Mouse (Mus musculus): Measurements from ENCODE around the gene Syt14. TPM values are rescaled to one million over a fixed set of nuclear protein-coding genes. Genes with fewer than 3 reads are reported as not detected.
A peak's percentile ranks its signal among the peaks of the same experiment; 100 is the strongest.

Syt14 gene
- polyA plus RNA-seq, 1 experiment: 1.7 TPM

DNA sequence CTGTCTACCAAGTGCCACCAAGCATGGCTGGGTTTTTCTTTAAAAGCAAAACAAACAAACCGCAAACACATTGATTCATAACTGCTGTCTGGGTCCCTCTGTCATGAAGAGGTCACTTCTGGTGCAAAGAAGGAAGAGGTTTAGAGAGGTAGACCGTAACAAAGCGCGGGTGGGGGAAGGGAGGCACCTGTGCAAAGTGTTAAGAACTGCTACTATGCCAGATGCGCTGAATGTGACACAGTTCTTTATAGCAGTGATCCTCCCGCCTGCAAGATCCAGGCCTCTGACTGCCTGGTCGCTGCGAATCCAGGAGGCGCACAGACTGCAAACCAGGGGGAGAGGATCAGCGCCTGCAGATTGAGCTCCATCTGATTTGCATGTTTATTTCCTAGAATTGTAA lies 179.2 kb downstream of the Syt14 start:
- peaks cover 3% of the 10 kb centered on the region for H3K4me1 ChIP-seq (ENCODE audit: control insufficient read depth, insufficient read depth, low read length)
- H3K27me3 ChIP-seq (replicated peaks; ENCODE audit: control insufficient read depth, insufficient read depth, low read length): no peaks in the 10 kb centered on the region
- no peak overlapping the region for H3K27ac ChIP-seq (ENCODE audit: insufficient read depth, low read depth, low read length)
- TF ChIP-seq CTCF (conservative IDR thresholded peaks at IDR 0.05; ENCODE audit: insufficient read depth, insufficient read length, low read depth, low read length) (no peak), POLR2A (IDR thresholded peaks at IDR 0.05; ENCODE audit: low read depth, low read length) (no peak)
- no peak overlapping the region for H3K4me3 ChIP-seq (ENCODE audit: insufficient read depth, low read depth, low read length)
- no peaks in the 10 kb centered on the region for H3K36me3 ChIP-seq (ENCODE audit: control insufficient read depth, insufficient read depth, low read length)
- WGBS: 68% methylated on average over 10 of the region's 10 CpGs
- no peak for DNase-seq

DNA sequence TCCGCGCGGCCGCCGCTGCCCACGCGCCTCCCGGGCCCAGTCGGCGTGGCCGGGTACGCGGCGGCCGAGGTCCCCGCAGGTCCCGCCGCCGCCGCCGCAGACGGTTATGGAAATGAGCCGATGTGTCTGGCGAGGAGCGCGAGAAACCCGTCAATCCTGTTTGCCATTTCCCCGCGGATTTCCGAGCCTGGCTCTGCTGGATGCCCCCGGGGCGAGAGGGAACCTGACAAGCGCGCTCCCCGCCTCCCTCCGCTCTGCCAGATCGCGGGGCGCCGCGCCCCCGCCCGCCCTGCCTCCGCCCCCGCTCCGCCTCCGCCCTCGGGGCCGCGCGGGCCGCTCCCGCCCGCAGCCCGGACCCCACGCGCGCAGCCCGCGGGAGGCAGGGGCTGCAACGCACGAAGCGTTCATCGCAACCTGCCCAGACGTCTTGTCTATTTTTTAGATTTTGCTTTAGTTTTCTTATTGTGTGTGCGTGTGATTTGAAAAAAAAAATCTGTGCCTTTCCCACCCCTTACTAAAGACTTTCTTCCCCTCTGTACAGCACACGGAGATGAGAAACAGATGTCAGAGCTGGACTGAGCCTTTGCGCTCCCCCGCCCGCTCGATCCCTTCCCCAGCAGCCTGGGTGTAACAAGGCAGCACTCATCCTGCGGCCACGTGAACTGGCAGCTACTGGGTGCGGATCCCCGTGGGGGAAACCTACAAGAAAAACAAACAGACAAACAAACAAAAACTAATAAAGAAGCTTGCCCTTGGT lies 179.9 kb downstream of the Syt14 start, which contains the start of gene Sertad4:
TSS of gene Sertad4 (minus strand) at position 283 of the 757 bp plus-strand sequence.
- no peak for TF ChIP-seq CTCF (conservative IDR thresholded peaks at IDR 0.05; ENCODE audit: insufficient read depth, insufficient read length, low read depth, low read length)
- TF ChIP-seq POLR2A (IDR thresholded peaks at IDR 0.05; ENCODE audit: low read depth, low read length): no peak
- peaks cover 3% of the 10 kb centered on the region for H3K4me1 ChIP-seq (ENCODE audit: control insufficient read depth, insufficient read depth, low read length)
- H3K36me3 ChIP-seq (ENCODE audit: control insufficient read depth, insufficient read depth, low read length): no peaks in the 10 kb centered on the region
- peak within 1 kb of the TSS; percentile 71 for H3K4me3 ChIP-seq (ENCODE audit: insufficient read depth, low read depth, low read length)
- H3K27me3 ChIP-seq (replicated peaks; ENCODE audit: control insufficient read depth, insufficient read depth, low read length): no peaks in the 10 kb centered on the region
- H3K27ac ChIP-seq (ENCODE audit: insufficient read depth, low read depth, low read length): no peak within 1 kb of the TSS
- DNase-seq: peak; percentile 74
- WGBS: 2% methylated on average over 75 of the region's 75 CpGs

DNA sequence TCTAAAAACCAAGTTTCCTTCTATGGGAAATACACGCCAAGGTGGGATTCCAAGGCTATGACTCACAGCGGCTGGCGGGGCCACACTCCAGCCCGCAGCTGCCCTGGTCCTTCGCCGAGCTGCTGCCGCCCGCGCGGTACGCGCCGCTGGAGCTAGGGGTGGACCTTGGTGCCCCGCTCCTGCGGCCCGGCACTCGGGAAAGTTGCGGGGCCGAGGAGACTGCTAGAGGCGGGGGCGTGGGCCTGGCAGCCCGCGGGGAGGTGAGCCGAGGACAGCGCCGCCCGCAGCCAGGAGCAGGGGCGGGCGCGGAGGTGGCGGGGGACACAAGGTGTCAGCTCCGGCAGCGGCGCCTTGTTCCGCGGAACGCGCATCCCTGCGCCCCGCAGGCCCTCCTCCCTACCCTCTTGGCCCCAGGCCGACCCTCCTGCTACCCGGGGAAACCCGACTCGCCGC lies 180.7 kb downstream of the Syt14 start:
- peaks cover 3% of the 10 kb centered on the region for H3K4me1 ChIP-seq (ENCODE audit: control insufficient read depth, insufficient read depth, low read length)
- H3K27me3 ChIP-seq (replicated peaks; ENCODE audit: control insufficient read depth, insufficient read depth, low read length): no peaks in the 10 kb centered on the region
- peak; percentile 45 for DNase-seq
- H3K36me3 ChIP-seq (ENCODE audit: control insufficient read depth, insufficient read depth, low read length): no peaks in the 10 kb centered on the region
- H3K27ac ChIP-seq (ENCODE audit: insufficient read depth, low read depth, low read length): no peak overlapping the region
- TF ChIP-seq POLR2A (IDR thresholded peaks at IDR 0.05; ENCODE audit: low read depth, low read length): no peak
- no peak for TF ChIP-seq CTCF (conservative IDR thresholded peaks at IDR 0.05; ENCODE audit: insufficient read depth, insufficient read length, low read depth, low read length)
- 2% methylated on average over 38 of the region's 45 CpGs for WGBS
- peak overlapping the region; percentile 71 for H3K4me3 ChIP-seq (ENCODE audit: insufficient read depth, low read depth, low read length)

DNA sequence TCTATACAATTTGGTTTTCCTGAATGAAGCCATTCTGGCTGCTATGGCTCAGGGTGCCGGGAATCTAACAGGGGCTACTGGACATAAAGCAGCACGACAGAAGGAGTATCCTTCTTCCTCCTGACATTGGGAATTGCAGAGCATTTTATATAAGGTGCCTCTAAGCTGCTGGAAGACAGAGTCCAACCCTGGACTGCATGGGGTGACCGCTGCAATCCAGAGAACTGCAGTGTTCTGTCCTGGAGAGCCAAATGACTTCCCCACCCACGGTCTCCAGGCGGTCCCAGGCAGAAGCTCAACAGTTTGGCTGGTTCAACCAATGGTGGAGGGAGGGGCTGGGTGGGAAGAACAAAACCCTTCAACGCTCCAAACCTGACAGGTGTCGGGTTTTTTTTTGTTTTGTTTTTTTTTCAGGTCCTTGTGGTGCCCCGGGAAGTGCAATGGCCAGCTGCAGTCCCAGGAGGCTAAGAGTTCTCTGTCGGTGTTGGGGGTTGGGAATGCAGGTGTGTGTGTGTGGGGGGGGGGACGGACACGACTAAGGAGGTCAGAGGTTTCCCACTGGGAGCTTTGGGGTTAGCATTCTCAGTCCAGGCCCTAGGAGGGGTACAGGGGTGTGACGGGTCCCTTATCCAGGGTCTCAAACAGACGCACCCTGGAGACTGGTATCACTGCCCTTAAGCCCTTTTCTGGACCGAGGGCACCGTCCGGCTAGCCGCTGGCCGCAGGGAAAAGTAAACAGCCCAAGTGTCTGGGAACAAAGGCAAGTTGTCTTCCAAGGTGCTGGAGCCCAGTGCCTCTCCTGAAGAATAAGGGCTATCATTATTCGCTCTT lies 181.4 kb downstream of the Syt14 start:
- DNase-seq: no peak
- 29% methylated on average over 19 of the region's 19 CpGs for WGBS
- no peaks in the 10 kb centered on the region for H3K36me3 ChIP-seq (ENCODE audit: control insufficient read depth, insufficient read depth, low read length)
- H3K4me1 ChIP-seq (ENCODE audit: control insufficient read depth, insufficient read depth, low read length): peaks cover 3% of the 10 kb centered on the region
- H3K4me3 ChIP-seq (ENCODE audit: insufficient read depth, low read depth, low read length): peak overlapping the region; percentile 71
- no peaks in the 10 kb centered on the region for H3K27me3 ChIP-seq (replicated peaks; ENCODE audit: control insufficient read depth, insufficient read depth, low read length)
- no peak overlapping the region for H3K27ac ChIP-seq (ENCODE audit: insufficient read depth, low read depth, low read length)
- no peak for TF ChIP-seq POLR2A (IDR thresholded peaks at IDR 0.05; ENCODE audit: low read depth, low read length)
- no peak for TF ChIP-seq CTCF (conservative IDR thresholded peaks at IDR 0.05; ENCODE audit: insufficient read depth, insufficient read length, low read depth, low read length)

DNA sequence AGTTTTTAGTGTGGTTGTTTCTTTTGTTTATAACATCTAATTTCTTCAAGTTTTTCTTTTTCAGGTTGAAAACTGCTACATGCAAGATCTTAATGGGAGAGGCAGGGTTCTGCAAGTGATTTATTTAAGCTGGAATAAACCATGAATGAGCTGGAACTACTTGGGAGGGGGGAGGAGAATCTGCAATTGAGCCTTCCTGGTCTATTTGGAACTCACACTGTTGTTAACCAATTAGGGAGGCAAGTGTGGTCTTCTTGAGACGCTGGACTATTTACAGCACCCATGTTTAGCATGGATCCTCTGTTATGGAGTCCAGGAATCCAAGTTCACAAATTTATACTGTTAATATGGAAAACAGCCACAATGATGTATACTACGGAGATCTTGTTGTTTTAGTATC lies 182.1 kb downstream of the Syt14 start:
- no peak for TF ChIP-seq CTCF (conservative IDR thresholded peaks at IDR 0.05; ENCODE audit: insufficient read depth, insufficient read length, low read depth, low read length)
- TF ChIP-seq POLR2A (IDR thresholded peaks at IDR 0.05; ENCODE audit: low read depth, low read length): no peak
- no peak for DNase-seq

DNA sequence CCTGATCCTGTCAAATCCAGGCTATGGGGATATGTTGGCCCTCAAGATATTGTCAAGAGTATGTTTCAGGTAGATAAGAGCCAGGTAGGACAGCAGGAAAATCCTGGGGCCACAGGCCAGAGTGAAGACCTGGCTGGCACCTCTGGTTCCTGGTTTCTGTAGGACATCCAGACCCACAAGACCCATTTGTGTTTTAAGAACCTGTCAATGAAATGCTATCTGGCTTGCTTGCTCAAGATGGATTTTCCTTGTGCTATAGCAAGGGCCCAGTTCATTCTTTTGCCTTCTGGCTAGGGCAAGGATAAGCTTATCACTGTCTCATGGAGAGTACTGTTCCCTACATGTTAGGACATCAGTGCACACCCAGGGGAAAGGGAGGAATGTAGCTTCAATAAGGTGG lies 183.5 kb downstream of the Syt14 start:
- no peaks in the 10 kb centered on the region for H3K36me3 ChIP-seq (ENCODE audit: control insufficient read depth, insufficient read depth, low read length)
- H3K27me3 ChIP-seq (replicated peaks; ENCODE audit: control insufficient read depth, insufficient read depth, low read length): no peaks in the 10 kb centered on the region
- H3K27ac ChIP-seq (ENCODE audit: insufficient read depth, low read depth, low read length): no peak overlapping the region
- no peak for DNase-seq
- no peak for TF ChIP-seq POLR2A (IDR thresholded peaks at IDR 0.05; ENCODE audit: low read depth, low read length)
- TF ChIP-seq CTCF (conservative IDR thresholded peaks at IDR 0.05; ENCODE audit: insufficient read depth, insufficient read length, low read depth, low read length): no peak
- no peak overlapping the region for H3K4me3 ChIP-seq (ENCODE audit: insufficient read depth, low read depth, low read length)
- peaks cover 3% of the 10 kb centered on the region for H3K4me1 ChIP-seq (ENCODE audit: control insufficient read depth, insufficient read depth, low read length)

More for the DNA sequence above, 182.1 kb downstream of the Syt14 start:
- no peak overlapping the region for H3K4me3 ChIP-seq (ENCODE audit: insufficient read depth, low read depth, low read length)
- H3K27ac ChIP-seq (ENCODE audit: insufficient read depth, low read depth, low read length): no peak overlapping the region
- peaks cover 3% of the 10 kb centered on the region for H3K4me1 ChIP-seq (ENCODE audit: control insufficient read depth, insufficient read depth, low read length)
- H3K36me3 ChIP-seq (ENCODE audit: control insufficient read depth, insufficient read depth, low read length): no peaks in the 10 kb centered on the region
- H3K27me3 ChIP-seq (replicated peaks; ENCODE audit: control insufficient read depth, insufficient read depth, low read length): no peaks in the 10 kb centered on the region
- WGBS: 90% methylated on average over 2 of the region's 2 CpGs

DNA sequence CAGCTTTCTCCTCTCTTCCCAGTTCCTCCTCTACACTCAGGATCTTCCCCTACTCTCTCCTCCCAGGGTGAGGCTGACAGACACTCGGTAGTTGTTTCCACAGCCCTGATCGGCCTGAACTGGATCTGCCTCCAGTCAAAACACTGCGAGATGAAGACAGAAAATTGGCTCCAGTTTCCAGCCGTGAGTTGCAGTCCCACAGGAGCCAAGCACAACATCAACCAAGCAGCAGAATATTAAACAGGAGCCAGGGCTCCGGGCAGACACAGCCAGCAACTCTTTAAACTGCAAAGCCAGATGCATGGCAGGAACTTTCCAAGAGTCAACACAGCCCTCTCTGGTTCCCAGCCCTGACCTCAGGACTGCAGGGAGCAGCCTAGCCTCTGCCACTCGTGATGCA lies 183.9 kb downstream of the Syt14 start:
- TF ChIP-seq POLR2A (IDR thresholded peaks at IDR 0.05; ENCODE audit: low read depth, low read length): no peak
- no peak for TF ChIP-seq CTCF (conservative IDR thresholded peaks at IDR 0.05; ENCODE audit: insufficient read depth, insufficient read length, low read depth, low read length)

More for the DNA sequence above, 183.9 kb downstream of the Syt14 start:
- no peaks in the 10 kb centered on the region for H3K27me3 ChIP-seq (replicated peaks; ENCODE audit: control insufficient read depth, insufficient read depth, low read length)
- WGBS: 29% methylated on average over 6 of the region's 6 CpGs
- H3K36me3 ChIP-seq (ENCODE audit: control insufficient read depth, insufficient read depth, low read length): no peaks in the 10 kb centered on the region
- peaks cover 3% of the 10 kb centered on the region for H3K4me1 ChIP-seq (ENCODE audit: control insufficient read depth, insufficient read depth, low read length)
- peak; percentile 67 for DNase-seq
- H3K4me3 ChIP-seq (ENCODE audit: insufficient read depth, low read depth, low read length): no peak overlapping the region
- no peak overlapping the region for H3K27ac ChIP-seq (ENCODE audit: insufficient read depth, low read depth, low read length)
